19 mouse cellular contexts compared by ENCODE assay signal in the genomic region with DNA sequence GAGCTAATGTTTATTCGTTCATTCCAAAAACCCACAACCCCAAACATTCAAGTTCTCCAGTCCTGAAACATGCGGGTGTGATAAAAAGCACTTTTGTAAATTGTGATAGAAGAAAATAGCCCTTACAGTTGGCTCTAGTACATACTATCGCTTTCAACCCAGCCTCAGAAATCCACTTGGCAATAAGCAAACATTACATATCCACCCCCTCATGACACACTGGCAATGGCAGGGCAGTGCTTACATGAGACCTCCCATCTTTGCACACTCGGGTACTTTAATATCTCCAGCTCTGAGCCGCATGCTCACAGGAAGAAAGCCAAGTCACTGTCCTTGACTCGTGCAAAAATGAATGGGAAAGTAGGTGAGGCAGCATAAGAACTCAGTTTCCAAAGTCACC.
A peak's percentile ranks its signal among the peaks of the same experiment; 100 is the strongest.
DNase-seq lines count a peak whose midpoint lies in the region; ATAC-seq and TF ChIP-seq lines count a peak whose summit lies in the region.
"Had no signal": no experiment of that assay in that cellular context is flagged by ENCODE, and none has a peak within 500 bp of the region (broad histone marks: within the 10 kb centered on the region; RNA-seq: fewer than 3 reads in every experiment).

No protein-coding gene starts in this region.

- H3K36me3 ChIP-seq in lung, postnatal 0 days (ENCODE audit: insufficient read depth, low read length), result no peaks in the 10 kb centered on the region
- H3K36me3 ChIP-seq: embryonic facial prominence, embryonic 12.5 days; heart, embryonic 10.5 days; midbrain, embryonic 12.5 days; neural tube, embryonic 12.5 days had no signal

- peaks cover 11% of the 10 kb centered on the region; the same call in 1 of the 2 replicates for H3K4me1 ChIP-seq in lung, postnatal 0 days (ENCODE audit: insufficient read depth, low read depth, low read length)
- H3K4me1 ChIP-seq: embryonic facial prominence, embryonic 12.5 days; midbrain, embryonic 12.5 days; neural tube, embryonic 12.5 days had no signal

- no peak; the same call in 1 of the 2 replicates for TF ChIP-seq EP300 in lung, postnatal 0 days (IDR thresholded peaks at IDR 0.05)

- no peak overlapping the region for H3K9ac ChIP-seq in lung, postnatal 0 days (replicated peaks; ENCODE audit: low read depth)
- H3K9ac ChIP-seq: embryonic facial prominence, embryonic 12.5 days; midbrain, embryonic 12.5 days; neural tube, embryonic 12.5 days had no signal

- 32% methylated on average over 6 of the region's 6 CpGs for WGBS in lung, postnatal 0 days

- DNase-seq in layer of hippocampus, adult 2 months (ENCODE audit: low spot score in 2 of 2), result no peak
- no peak for DNase-seq in layer of hippocampus, adult 18-20 months (ENCODE audit: low spot score in 2 of 2)
- DNase-seq in lung, postnatal 0 days (ENCODE audit: low spot score), result peak; percentile 73
- DNase-seq in lung, postnatal 14 days, result no peak
- peak; percentile 45 for DNase-seq in lung, postnatal 25 days (ENCODE audit: low spot score)
- DNase-seq in urinary bladder, postnatal 25 days (ENCODE audit: low spot score), result no peak
- DNase-seq in embryo, embryonic 10.5 days (ENCODE audit: low spot score), result no peak
- DNase-seq: cerebellum, adult 2 months; gastrocnemius, postnatal 36 days; kidney, adult 18-20 months; right cerebral cortex, adult 18-20 months; thymus, adult 2 months had no signal

- no peaks in the 10 kb centered on the region for H3K27me3 ChIP-seq in lung, postnatal 0 days (replicated peaks; ENCODE audit: insufficient read depth, low read length)
- H3K27me3 ChIP-seq: embryonic facial prominence, embryonic 12.5 days; midbrain, embryonic 12.5 days; neural tube, embryonic 12.5 days had no signal

- H3K27ac ChIP-seq in layer of hippocampus, adult 2 months, result peak overlapping the region; percentile 28; the same call in 1 of the 2 replicates
- peak overlapping the region; percentile 81 for H3K27ac ChIP-seq in lung, postnatal 0 days (ENCODE audit: low read length)
- H3K27ac ChIP-seq: embryonic facial prominence, embryonic 12.5 days; heart, embryonic 10.5 days; kidney, postnatal 0 days; midbrain, embryonic 12.5 days; neural tube, embryonic 12.5 days had no signal

- peak overlapping the region; percentile 25; the same call in 1 of the 2 replicates for H3K4me2 ChIP-seq in lung, postnatal 0 days (replicated peaks; ENCODE audit: low read depth, low read length)
- H3K4me2 ChIP-seq: embryonic facial prominence, embryonic 12.5 days; midbrain, embryonic 12.5 days; neural tube, embryonic 12.5 days had no signal

- peak; percentile 87 for ATAC-seq in lung, postnatal 0 days
- ATAC-seq: forebrain, embryonic 16.5 days; hindbrain, embryonic 16.5 days had no signal

- no peaks in the 10 kb centered on the region for H3K9me3 ChIP-seq in lung, postnatal 0 days (ENCODE audit: low read length)
- H3K9me3 ChIP-seq: embryonic facial prominence, embryonic 12.5 days; heart, embryonic 10.5 days; midbrain, embryonic 12.5 days; neural tube, embryonic 12.5 days had no signal

- no peak for TF ChIP-seq CTCF in layer of hippocampus, adult 2 months (conservative IDR thresholded peaks at IDR 0.05)
- no peak for TF ChIP-seq CTCF in lung, postnatal 0 days (IDR thresholded peaks at IDR 0.05)

- H3K4me3 ChIP-seq in layer of hippocampus, adult 2 months, result no peak overlapping the region
- no peak overlapping the region for H3K4me3 ChIP-seq in lung, postnatal 0 days (ENCODE audit: low read depth, low read length)
- H3K4me3 ChIP-seq: embryonic facial prominence, embryonic 12.5 days; heart, embryonic 10.5 days; midbrain, embryonic 12.5 days; neural tube, embryonic 12.5 days had no signal

Comparison
In these comparisons a context has a peak if more than half of its experiments do, and no peak if none do; other contexts are left out.
1. DNase-seq: peak in lung, postnatal 0 days (single experiment) and lung, postnatal 25 days (single experiment); none in layer of hippocampus, adult 2 months (0 of 2), layer of hippocampus, adult 18-20 months (0 of 2), lung, postnatal 14 days (single experiment), urinary bladder, postnatal 25 days (single experiment) and embryo, embryonic 10.5 days (single experiment).